Mouse (Mus musculus) midbrain, postnatal 0 days (tissue): ENCODE results near the gene Unc5a. TPM values are rescaled to one million over a fixed set of nuclear protein-coding genes. Genes with fewer than 3 reads are reported as not detected.

Experiments
- ATAC-seq: fragments of 200-750 bp; cut with Nextera tagmentation; 2 replicates; pipeline ENCODE4 v1.8.0; 2017; ENCODE audit warnings: moderate number of reproducible peaks, mild to moderate bottlenecking, moderate TSS enrichment, moderate library complexity; ENCODE audit not compliant: low FRiP score
- DNase-seq: peaks from one replicate; pipeline ENCODE4 v3.0.0-alpha.2; 2015; ENCODE audit warnings: low spot score
- H3K27ac ChIP-seq: fragments of 300-500 bp; sonication (generic); 2 replicates; pipeline ENCODE4 v1.5.1; 2014; ENCODE audit warnings: low read depth, mild to moderate bottlenecking, low read length, mixed read lengths
- H3K27me3 ChIP-seq: fragments of 300-500 bp; sonication (generic); 2 replicates; pipeline ENCODE4 v1.6.1; 2014; ENCODE audit warnings: low read length, control low read depth, mixed read lengths; ENCODE audit not compliant: insufficient read depth
- H3K36me3 ChIP-seq: fragments of 300-500 bp; sonication (generic); 2 replicates; pipeline ENCODE4 v1.6.1; 2014; ENCODE audit warnings: low read length, control low read depth, mixed read lengths; ENCODE audit not compliant: insufficient read depth
- H3K4me1 ChIP-seq: fragments of 300-500 bp; sonication (generic); 2 replicates; pipeline ENCODE4 v1.6.1; 2014; ENCODE audit warnings: mild to moderate bottlenecking, control low read depth, antibody characterized with exemption, low read length, mixed read lengths; ENCODE audit not compliant: insufficient read depth
- H3K4me2 ChIP-seq: fragments of 300-500 bp; sonication (generic); 2 replicates; pipeline ENCODE4 v1.6.1; 2014; ENCODE audit warnings: low read depth, mild to moderate bottlenecking, low read length, mixed read lengths; ENCODE audit not compliant: poor library complexity, severe bottlenecking
- H3K4me3 ChIP-seq: fragments of 300-500 bp; sonication (generic); 2 replicates; pipeline ENCODE4 v1.5.1; 2014; ENCODE audit warnings: low read depth, mild to moderate bottlenecking, low read length, moderate library complexity
- H3K9ac ChIP-seq: fragments of 300-500 bp; sonication (generic); replicated peaks from 2 replicates; pipeline ENCODE4 v1.6.1; 2014; ENCODE audit warnings: mild to moderate bottlenecking, low read length, moderate library complexity, mixed read lengths; ENCODE audit not compliant: poor library complexity, severe bottlenecking
- H3K9me3 ChIP-seq: fragments of 300-500 bp; sonication (generic); 2 replicates; pipeline ENCODE4 v1.6.1; 2016; ENCODE audit warnings: low read length, control low read depth
- CTCF ChIP-seq: IDR thresholded peaks from 2 replicates; pipeline ENCODE4 v1.5.1; 2016; ENCODE audit warnings: antibody characterized with exemption, mild to moderate bottlenecking
- WGBS: fragments of 180-500 bp; shearing (Covaris S2); extraction: QIAGEN DNeasy Blood & Tissue Kit; methylation state at CpG from one replicate; pipeline ENCODE4 v1.1.7; 2014; 5-methylcytosine and 5-hydroxymethylcytosine counted together
- polyA plus RNA-seq: library from polyadenylated mRNA; unstranded; fragments of >200 nt; fragmentation: Nextera tagmentation; extraction: Ambion mirVana; gene quantifications from 2 replicates; pipeline ENCODE4 v1.2.1, GENCODE M21; 2015
- total RNA-seq: library from RNA; depleted of rRNA; stranded (reverse); fragments of >200 nt; gene quantifications from 2 replicates; pipeline ENCODE4 v1.2.3, GENCODE M21; 2014

The Unc5a gene
- total and polyA plus RNA-seq, 2 experiments from 2014 or later: 14.3 to 29.0 TPM

GRCm38 (mm10) chr13:54934873-54935272 lies 14.3 kb upstream of the Unc5a start:
- DNase-seq (no peak), ATAC-seq (no peak)

DNA sequence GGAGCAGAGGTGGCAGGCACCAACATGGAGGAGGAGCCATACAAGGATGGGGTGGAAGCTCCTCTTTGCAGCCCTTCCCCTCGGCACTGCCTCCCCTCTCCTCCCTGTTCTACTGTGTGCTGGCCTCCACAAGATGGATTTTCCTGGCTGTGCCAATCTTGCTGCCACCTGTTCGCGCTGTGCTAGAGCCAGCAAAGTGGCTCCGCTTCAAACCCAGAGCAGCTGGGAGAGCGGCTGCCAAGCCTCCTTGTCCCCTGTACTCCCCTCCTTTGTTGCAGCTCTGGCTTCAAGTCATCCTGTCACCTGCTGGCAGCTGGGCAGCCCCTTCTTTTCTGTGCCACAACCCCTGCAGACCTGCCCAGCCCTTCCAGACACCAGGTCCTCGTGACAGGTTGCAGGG lies 13.0 kb upstream of the Unc5a start:
- WGBS: 67% methylated on average over 6 of the region's 6 CpGs
- no peaks in the 10 kb centered on the region for H3K4me1 ChIP-seq
- peak; percentile 47; the same call in 1 of the 2 replicates for ATAC-seq

More at GRCm38 (mm10) chr13:54934873-54935272, 14.3 kb upstream of the Unc5a start:
- no peaks in the 10 kb centered on the region; the same call in 1 of the 2 replicates for H3K27me3 ChIP-seq
- WGBS: 76% methylated on average over 8 of the region's 8 CpGs
- H3K4me2 ChIP-seq: no peak overlapping the region
- H3K4me1 ChIP-seq: no peaks in the 10 kb centered on the region
- no peak overlapping the region for H3K27ac ChIP-seq
- TF ChIP-seq CTCF: no peak
- no peaks in the 10 kb centered on the region for H3K9me3 ChIP-seq
- no peaks in the 10 kb centered on the region for H3K36me3 ChIP-seq
- H3K9ac ChIP-seq: no peak overlapping the region
- no peak overlapping the region for H3K4me3 ChIP-seq

GRCm38 (mm10) chr13:54937885-54938284 lies 11.3 kb upstream of the Unc5a start:
- no peaks in the 10 kb centered on the region for H3K36me3 ChIP-seq
- H3K9ac ChIP-seq: no peak overlapping the region
- no peaks in the 10 kb centered on the region for H3K9me3 ChIP-seq
- WGBS: 41% methylated on average over 11 of the region's 11 CpGs
- H3K4me3 ChIP-seq: no peak overlapping the region
- no peak for TF ChIP-seq CTCF
- no peak overlapping the region for H3K27ac ChIP-seq
- ATAC-seq: no peak
- no peak for DNase-seq
- no peaks in the 10 kb centered on the region; the same call in 1 of the 2 replicates for H3K27me3 ChIP-seq
- no peaks in the 10 kb centered on the region for H3K4me1 ChIP-seq
- no peak overlapping the region for H3K4me2 ChIP-seq

More for the DNA sequence above, 13.0 kb upstream of the Unc5a start:
- H3K9ac ChIP-seq: no peak overlapping the region
- peak; percentile 87 for DNase-seq
- H3K4me3 ChIP-seq: no peak overlapping the region
- no peaks in the 10 kb centered on the region for H3K36me3 ChIP-seq
- TF ChIP-seq CTCF: no peak
- H3K27ac ChIP-seq: no peak overlapping the region
- no peaks in the 10 kb centered on the region; the same call in 1 of the 2 replicates for H3K27me3 ChIP-seq
- H3K9me3 ChIP-seq: no peaks in the 10 kb centered on the region
- H3K4me2 ChIP-seq: no peak overlapping the region

- WGBS: 84% methylated on average over 3 of the region's 3 CpGs
- no peaks in the 10 kb centered on the region; the same call in 1 of the 2 replicates for H3K27me3 ChIP-seq
Observed at GRCm38 (mm10) chr13:54938493-54938892, 10.7 kb upstream of the Unc5a start.

GRCm38 (mm10) chr13:54944411-54945157 lies 4.6 kb upstream of the Unc5a start:
- no peak overlapping the region for H3K9ac ChIP-seq
- no peaks in the 10 kb centered on the region for H3K9me3 ChIP-seq
- WGBS: 40% methylated on average over 9 of the region's 9 CpGs
- no peaks in the 10 kb centered on the region; the same call in 1 of the 2 replicates for H3K27me3 ChIP-seq
- H3K4me3 ChIP-seq: no peak overlapping the region
- peaks cover 5% of the 10 kb centered on the region; the same call in 1 of the 2 replicates for H3K4me1 ChIP-seq
- H3K4me2 ChIP-seq: no peak overlapping the region
- H3K27ac ChIP-seq: no peak overlapping the region
- ATAC-seq: no peak
- H3K36me3 ChIP-seq: no peaks in the 10 kb centered on the region
- no peak; the same call in 1 of the 2 replicates for TF ChIP-seq CTCF
- peak; percentile 76 for DNase-seq

More at GRCm38 (mm10) chr13:54938493-54938892, 10.7 kb upstream of the Unc5a start:
- no peaks in the 10 kb centered on the region for H3K4me1 ChIP-seq
- TF ChIP-seq CTCF: no peak
- DNase-seq (no peak), ATAC-seq (no peak)
- H3K4me3 ChIP-seq: no peak overlapping the region
- no peak overlapping the region for H3K9ac ChIP-seq
- no peak overlapping the region for H3K4me2 ChIP-seq
- no peaks in the 10 kb centered on the region for H3K9me3 ChIP-seq
- no peaks in the 10 kb centered on the region for H3K36me3 ChIP-seq
- H3K27ac ChIP-seq: no peak overlapping the region

DNA sequence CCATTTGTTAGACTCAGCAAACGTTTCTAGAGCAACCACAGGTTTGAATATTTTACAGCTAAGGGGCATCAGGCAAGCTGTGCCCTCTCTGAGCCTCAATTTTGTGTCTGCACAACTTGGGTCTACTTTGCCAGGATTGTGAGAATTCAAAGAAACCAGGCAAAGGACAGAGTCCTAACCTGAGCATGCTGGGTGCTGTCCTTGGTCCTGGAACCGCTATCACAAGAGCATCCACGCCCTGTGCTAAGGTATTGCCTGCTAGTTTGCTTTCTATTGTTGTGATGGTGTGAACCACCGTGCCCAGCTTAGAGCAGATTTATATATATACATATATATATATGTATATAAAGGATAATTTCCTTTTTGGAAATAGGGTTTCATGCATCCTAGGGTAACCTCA lies 3.9 kb upstream of the Unc5a start:
- Histone ChIP-seq H3K4me3 (no peak overlapping the region), H3K9me3 (no peaks in the 10 kb centered on the region), H3K27ac (no peak overlapping the region), H3K36me3 (no peaks in the 10 kb centered on the region), H3K4me1 (peaks cover 5% of the 10 kb centered on the region; the same call in 1 of the 2 replicates), H3K9ac (no peak overlapping the region), H3K27me3 (no peaks in the 10 kb centered on the region; the same call in 1 of the 2 replicates), H3K4me2 (no peak overlapping the region)
- DNase-seq (no peak), ATAC-seq (no peak)
- no peak for TF ChIP-seq CTCF
- whole genome bisulfite sequencing: 22% methylated on average over 4 of the region's 4 CpGs
